Mouse (Mus musculus): ENCODE measurements around the gene Smim4. TPM values are rescaled to one million over a fixed set of nuclear protein-coding genes. Genes with fewer than 3 reads are reported as not detected.

Gene Smim4
- polyA plus RNA-seq, 1 experiment, result 91.1 TPM

GRCm38 (mm10) chr14:31114011-31114410 lies 14.7 kb downstream of the Smim4 start:
- peaks cover 86% of the 10 kb centered on the region for H3K36me3 ChIP-seq (ENCODE audit: control insufficient read depth, insufficient read depth, low read length)
- H3K27ac ChIP-seq (ENCODE audit: control insufficient read depth, insufficient read depth, low read length), result no peak overlapping the region
- H3K4me1 ChIP-seq (replicated peaks; ENCODE audit: control insufficient read depth, insufficient read depth, low read length), result no peaks in the 10 kb centered on the region
- TF ChIP-seq POLR2A (IDR thresholded peaks at IDR 0.05; ENCODE audit: control insufficient read depth, extremely low read depth, insufficient read depth, low read length, poor library complexity), result no peak
- no peak for TF ChIP-seq CTCF (IDR thresholded peaks at IDR 0.05; ENCODE audit: borderline replicate concordance, control insufficient read depth, extremely low read depth, insufficient read depth, low read length, poor library complexity)
- H3K27me3 ChIP-seq (ENCODE audit: control insufficient read depth, insufficient read depth, low read length), result no peaks in the 10 kb centered on the region
- H3K4me3 ChIP-seq (ENCODE audit: control insufficient read depth, insufficient read depth, low read length), result no peak overlapping the region
- WGBS, result 98% methylated on average over 3 of the region's 3 CpGs
- DNase-seq, result no peak

GRCm38 (mm10) chr14:31112187-31112586 lies 16.6 kb downstream of the Smim4 start:
- H3K36me3 ChIP-seq (ENCODE audit: control insufficient read depth, insufficient read depth, low read length), result peaks cover 89% of the 10 kb centered on the region
- TF ChIP-seq POLR2A (IDR thresholded peaks at IDR 0.05; ENCODE audit: control insufficient read depth, extremely low read depth, insufficient read depth, low read length, poor library complexity) (no peak), CTCF (IDR thresholded peaks at IDR 0.05; ENCODE audit: borderline replicate concordance, control insufficient read depth, extremely low read depth, insufficient read depth, low read length, poor library complexity) (no peak)
- H3K27ac ChIP-seq (ENCODE audit: control insufficient read depth, insufficient read depth, low read length), result no peak overlapping the region
- no peaks in the 10 kb centered on the region for H3K4me1 ChIP-seq (replicated peaks; ENCODE audit: control insufficient read depth, insufficient read depth, low read length)
- H3K4me3 ChIP-seq (ENCODE audit: control insufficient read depth, insufficient read depth, low read length), result no peak overlapping the region
- no peaks in the 10 kb centered on the region for H3K27me3 ChIP-seq (ENCODE audit: control insufficient read depth, insufficient read depth, low read length)
- DNase-seq, result no peak
- WGBS, result 95% methylated on average over 5 of the region's 5 CpGs

GRCm38 (mm10) chr14:31110613-31111012 lies 18.1 kb downstream of the Smim4 start:
- no peak for DNase-seq
- TF ChIP-seq POLR2A (IDR thresholded peaks at IDR 0.05; ENCODE audit: control insufficient read depth, extremely low read depth, insufficient read depth, low read length, poor library complexity) (no peak), CTCF (IDR thresholded peaks at IDR 0.05; ENCODE audit: borderline replicate concordance, control insufficient read depth, extremely low read depth, insufficient read depth, low read length, poor library complexity) (no peak)
- 92% methylated on average over 3 of the region's 3 CpGs for WGBS
- Histone ChIP-seq H3K4me1 (replicated peaks; ENCODE audit: control insufficient read depth, insufficient read depth, low read length) (no peaks in the 10 kb centered on the region), H3K4me3 (ENCODE audit: control insufficient read depth, insufficient read depth, low read length) (no peak overlapping the region), H3K27me3 (ENCODE audit: control insufficient read depth, insufficient read depth, low read length) (no peaks in the 10 kb centered on the region), H3K36me3 (ENCODE audit: control insufficient read depth, insufficient read depth, low read length) (peaks cover 90% of the 10 kb centered on the region), H3K27ac (ENCODE audit: control insufficient read depth, insufficient read depth, low read length) (no peak overlapping the region)

- no peak for DNase-seq
- Histone ChIP-seq H3K4me1 (replicated peaks; ENCODE audit: control insufficient read depth, insufficient read depth, low read length) (no peaks in the 10 kb centered on the region), H3K36me3 (ENCODE audit: control insufficient read depth, insufficient read depth, low read length) (peaks cover 61% of the 10 kb centered on the region), H3K4me3 (ENCODE audit: control insufficient read depth, insufficient read depth, low read length) (no peak overlapping the region), H3K27me3 (ENCODE audit: control insufficient read depth, insufficient read depth, low read length) (no peaks in the 10 kb centered on the region), H3K27ac (ENCODE audit: control insufficient read depth, insufficient read depth, low read length) (no peak overlapping the region)
- 97% methylated on average over 2 of the region's 2 CpGs for WGBS
- TF ChIP-seq POLR2A (IDR thresholded peaks at IDR 0.05; ENCODE audit: control insufficient read depth, extremely low read depth, insufficient read depth, low read length, poor library complexity), result no peak
- TF ChIP-seq CTCF (IDR thresholded peaks at IDR 0.05; ENCODE audit: borderline replicate concordance, control insufficient read depth, extremely low read depth, insufficient read depth, low read length, poor library complexity), result no peak
Measured at GRCm38 (mm10) chr14:31105156-31105555, 23.6 kb downstream of the Smim4 start.

GRCm38 (mm10) chr14:31089918-31090317 lies 38.8 kb downstream of the Smim4 start:
- TF ChIP-seq CTCF (IDR thresholded peaks at IDR 0.05; ENCODE audit: borderline replicate concordance, control insufficient read depth, extremely low read depth, insufficient read depth, low read length, poor library complexity) (no peak), POLR2A (IDR thresholded peaks at IDR 0.05; ENCODE audit: control insufficient read depth, extremely low read depth, insufficient read depth, low read length, poor library complexity) (no peak)
- DNase-seq, result no peak
- H3K27me3 ChIP-seq (ENCODE audit: control insufficient read depth, insufficient read depth, low read length), result no peaks in the 10 kb centered on the region
- peaks cover 63% of the 10 kb centered on the region for H3K36me3 ChIP-seq (ENCODE audit: control insufficient read depth, insufficient read depth, low read length)
- WGBS, result 49% methylated on average over 1 of the region's 1 CpGs
- no peak overlapping the region for H3K4me3 ChIP-seq (ENCODE audit: control insufficient read depth, insufficient read depth, low read length)
- no peak overlapping the region for H3K27ac ChIP-seq (ENCODE audit: control insufficient read depth, insufficient read depth, low read length)
- no peaks in the 10 kb centered on the region for H3K4me1 ChIP-seq (replicated peaks; ENCODE audit: control insufficient read depth, insufficient read depth, low read length)

- peaks cover 70% of the 10 kb centered on the region for H3K36me3 ChIP-seq (ENCODE audit: control insufficient read depth, insufficient read depth, low read length)
- no peak for DNase-seq
- no peaks in the 10 kb centered on the region for H3K4me1 ChIP-seq (replicated peaks; ENCODE audit: control insufficient read depth, insufficient read depth, low read length)
- no peak for TF ChIP-seq CTCF (IDR thresholded peaks at IDR 0.05; ENCODE audit: borderline replicate concordance, control insufficient read depth, extremely low read depth, insufficient read depth, low read length, poor library complexity)
- TF ChIP-seq POLR2A (IDR thresholded peaks at IDR 0.05; ENCODE audit: control insufficient read depth, extremely low read depth, insufficient read depth, low read length, poor library complexity), result no peak
- WGBS, result 98% methylated on average over 2 of the region's 2 CpGs
- H3K27me3 ChIP-seq (ENCODE audit: control insufficient read depth, insufficient read depth, low read length), result no peaks in the 10 kb centered on the region
- H3K4me3 ChIP-seq (ENCODE audit: control insufficient read depth, insufficient read depth, low read length), result no peak overlapping the region
- H3K27ac ChIP-seq (ENCODE audit: control insufficient read depth, insufficient read depth, low read length), result no peak overlapping the region
Measured at GRCm38 (mm10) chr14:31088515-31088914, 40.2 kb downstream of the Smim4 start.

GRCm38 (mm10) chr14:31087433-31087832 lies 41.3 kb downstream of the Smim4 start:
- Histone ChIP-seq H3K4me3 (ENCODE audit: control insufficient read depth, insufficient read depth, low read length) (no peak overlapping the region), H3K27ac (ENCODE audit: control insufficient read depth, insufficient read depth, low read length) (no peak overlapping the region), H3K36me3 (ENCODE audit: control insufficient read depth, insufficient read depth, low read length) (peaks cover 73% of the 10 kb centered on the region), H3K4me1 (replicated peaks; ENCODE audit: control insufficient read depth, insufficient read depth, low read length) (no peaks in the 10 kb centered on the region), H3K27me3 (ENCODE audit: control insufficient read depth, insufficient read depth, low read length) (no peaks in the 10 kb centered on the region)
- TF ChIP-seq POLR2A (IDR thresholded peaks at IDR 0.05; ENCODE audit: control insufficient read depth, extremely low read depth, insufficient read depth, low read length, poor library complexity) (no peak), CTCF (IDR thresholded peaks at IDR 0.05; ENCODE audit: borderline replicate concordance, control insufficient read depth, extremely low read depth, insufficient read depth, low read length, poor library complexity) (no peak)
- peak; percentile 13 for DNase-seq
- WGBS, result 94% methylated on average over 6 of the region's 6 CpGs

All from thymus, adult 2 months (tissue).